ENCODE assay signal across 8 mouse cellular contexts in genomic region chr9:123845120-123845519, GRCm38 (mm10). TPM values are rescaled to one million over a fixed set of nuclear protein-coding genes. Genes with fewer than 3 reads are reported as not detected.
DNase-seq lines count a peak whose midpoint lies in the region; ATAC-seq and TF ChIP-seq lines count a peak whose summit lies in the region.

No protein-coding gene starts in this region.

- H3K4me3 ChIP-seq in kidney, postnatal 0 days (replicated peaks; ENCODE audit: low read depth, low read length), result no peak overlapping the region
- 0 out of 2 replicates have a peak overlapping the region, but pooled peaks have one; percentile 4 for H3K4me3 ChIP-seq in heart, embryonic 13.5 days
- no peak overlapping the region for H3K4me3 ChIP-seq in macrophage (ENCODE audit: inconsistent target)

- no peak overlapping the region for H3K9ac ChIP-seq in kidney, postnatal 0 days (ENCODE audit: low read depth, low read length)
- H3K9ac ChIP-seq in heart, embryonic 13.5 days, result peak overlapping the region; percentile 47; the same call in 1 of the 2 replicates

- peaks cover 9% of the 10 kb centered on the region for H3K36me3 ChIP-seq in kidney, postnatal 0 days (ENCODE audit: insufficient read depth, low read length)
- peaks cover 34% of the 10 kb centered on the region for H3K36me3 ChIP-seq in heart, embryonic 13.5 days
- peaks cover 14% of the 10 kb centered on the region for H3K36me3 ChIP-seq in macrophage (ENCODE audit: inconsistent target)

- TF ChIP-seq CTCF in kidney, postnatal 0 days (IDR thresholded peaks at IDR 0.05; ENCODE audit: low read depth), result peak; percentile 21; the same call in 1 of the 2 replicates

- no peaks in the 10 kb centered on the region for H3K4me1 ChIP-seq in kidney, postnatal 0 days (replicated peaks; ENCODE audit: insufficient read depth, low read length)
- peaks cover 47% of the 10 kb centered on the region for H3K4me1 ChIP-seq in heart, embryonic 13.5 days

- no peaks in the 10 kb centered on the region for H3K27me3 ChIP-seq in kidney, postnatal 0 days (ENCODE audit: insufficient read depth, low read length)
- no peaks in the 10 kb centered on the region for H3K27me3 ChIP-seq in heart, embryonic 13.5 days (replicated peaks)

- H3K9me3 ChIP-seq in kidney, postnatal 0 days (replicated peaks; ENCODE audit: low read length), result no peaks in the 10 kb centered on the region
- no peaks in the 10 kb centered on the region for H3K9me3 ChIP-seq in heart, embryonic 13.5 days

- no peak for ATAC-seq in kidney, postnatal 0 days (replicated peaks; ENCODE audit: low FRiP score, low read depth)
- peak; percentile 64; the same call in 1 of the 2 replicates for ATAC-seq in heart, embryonic 13.5 days (ENCODE audit: extremely low read depth, insufficient number of reproducible peaks, low FRiP score, low TSS enrichment)

- WGBS in kidney, postnatal 0 days, result 67% methylated on average over 3 of the region's 3 CpGs
- 13% methylated on average over 3 of the region's 3 CpGs for WGBS in heart, embryonic 13.5 days
- 9% methylated on average over 3 of the region's 3 CpGs for WGBS in macrophage (ENCODE audit: missing documents)

- H3K4me2 ChIP-seq in kidney, postnatal 0 days (ENCODE audit: low read length), result no peak overlapping the region
- peak overlapping the region; percentile 52 for H3K4me2 ChIP-seq in heart, embryonic 13.5 days

- intact Hi-C loops in left cerebral cortex, postnatal 14 days (cut with DNase I), result no loop called here

- no peak overlapping the region for H3K27ac ChIP-seq in kidney, postnatal 0 days
- H3K27ac ChIP-seq in heart, embryonic 13.5 days (replicated peaks), result peak overlapping the region; percentile 94
- H3K27ac ChIP-seq in macrophage, result peak overlapping the region; percentile 38

- H3K79me2 ChIP-seq in macrophage (ENCODE audit: inconsistent target), result peaks cover 59% of the 10 kb centered on the region

- no peak for DNase-seq in kidney, postnatal 0 days (ENCODE audit: low spot score)
- DNase-seq in kidney, adult 18-20 months, result no peak
- peak; percentile 55 for DNase-seq in adrenal gland, postnatal 14 days
- DNase-seq in left cerebral cortex, postnatal 14 days (ENCODE audit: low spot score in 2 of 2), result no peak
- DNase-seq in kidney, postnatal 10 days, result no peak
- no peak for DNase-seq in urinary bladder, postnatal 10 days (ENCODE audit: low spot score)

RNA-seq across cellular contexts. Expression of gene Fyco1, which starts 6.6 kb away (rescaled TPM):
- 5.3 and 6.0 TPM in 2 replicates for polyA plus RNA-seq in kidney, postnatal 0 days (2015; fragmentation: Nextera tagmentation; extraction: Ambion mirVana)
- 41.8 and 42.8 TPM in 2 replicates for total RNA-seq in adrenal gland, postnatal 14 days (2021)
- polyA plus RNA-seq in heart, embryonic 13.5 days (2015; fragmentation: Nextera tagmentation; extraction: Ambion mirVana), result 23.9 and 27.0 TPM in 2 replicates
- 100 to 1,000 TPM in 20 of 26 experiments, 10 to 100 TPM in 6; 74.3 to 258 (median 164) TPM for total RNA-seq in macrophage (2018; cell fraction: chromatin; rRNA removed)
- total RNA-seq in macrophage (2018; cell fraction: cytosol; rRNA removed), result 10 to 100 TPM in 22 of 26 experiments, 1 to 10 TPM in 4; 6.9 to 26.7 (median 14.4) TPM
- 100 to 1,000 TPM in 1 of 26 experiments, 10 to 100 TPM in 25; 29.2 to 106 (median 71.1) TPM for total RNA-seq in macrophage (2018; cell fraction: nucleus; rRNA removed)
- 10.0 to 13.5 TPM (median 12.8 TPM) in 3 replicates for polyA plus RNA-seq in macrophage (2018)
- total RNA-seq in left cerebral cortex, postnatal 14 days (2021), result 10 to 100 TPM; 22.3 to 25.2 TPM

RNA-seq across cellular contexts. Expression of gene Xcr1, which starts 16.7 kb away (rescaled TPM):
- 0.04 and 0.05 TPM in 2 replicates for polyA plus RNA-seq in kidney, postnatal 0 days (2015; fragmentation: Nextera tagmentation; extraction: Ambion mirVana)
- total RNA-seq in adrenal gland, postnatal 14 days (2021), result 0.11 and 0.30 TPM in 2 replicates
- not detected in 2 replicates for polyA plus RNA-seq in heart, embryonic 13.5 days (2015; fragmentation: Nextera tagmentation; extraction: Ambion mirVana)
- total RNA-seq in macrophage (2018; cell fraction: chromatin; rRNA removed), result under 1 TPM in 3 of 26 experiments, not detected in 23; 0.17 to 0.25 (median 0.18) TPM
- total RNA-seq in macrophage (2018; cell fraction: cytosol; rRNA removed), result under 1 TPM in 15 of 26 experiments, not detected in 11; 0.03 to 0.10 (median 0.05) TPM
- total RNA-seq in macrophage (2018; cell fraction: nucleus; rRNA removed), result under 1 TPM in 11 of 26 experiments, not detected in 15; 0.06 to 0.60 (median 0.17) TPM
- 0.06 TPM in 1 of 3 replicates, not detected in the others for polyA plus RNA-seq in macrophage (2018)
- not detected for total RNA-seq in left cerebral cortex, postnatal 14 days (2021)

RNA-seq across cellular contexts. Expression of gene Cxcr6, which starts 38.8 kb away (rescaled TPM):
- 0.17 and 0.18 TPM in 2 replicates for polyA plus RNA-seq in kidney, postnatal 0 days (2015; fragmentation: Nextera tagmentation; extraction: Ambion mirVana)
- 0.83 TPM in 1 of 2 replicates, not detected in the other for total RNA-seq in adrenal gland, postnatal 14 days (2021)
- polyA plus RNA-seq in heart, embryonic 13.5 days (2015; fragmentation: Nextera tagmentation; extraction: Ambion mirVana), result 0.17 and 0.23 TPM in 2 replicates
- total RNA-seq in macrophage (2018; cell fraction: chromatin; rRNA removed), result under 1 TPM in 1 of 26 experiments, not detected in 25; 0.33 TPM
- under 1 TPM in 10 of 26 experiments, not detected in 16; 0.06 to 0.28 (median 0.10) TPM for total RNA-seq in macrophage (2018; cell fraction: cytosol; rRNA removed)
- total RNA-seq in macrophage (2018; cell fraction: nucleus; rRNA removed), result under 1 TPM in 2 of 26 experiments, not detected in 24; 0.28 to 0.42 TPM
- polyA plus RNA-seq in macrophage (2018), result 0.09 TPM in 1 of 3 replicates, not detected in the others
- total RNA-seq in left cerebral cortex, postnatal 14 days (2021), result not detected
